Mouse (Mus musculus) heart, postnatal 36 days (tissue): ENCODE measurements around the gene Hbp1. TPM values are rescaled to one million over a fixed set of nuclear protein-coding genes. Genes with fewer than 3 reads are reported as not detected.

Experiments
- DNase-seq, 2 experiments: peaks; one replicate each; pipeline ENCODE4 v3.0.0; 2021 to 2022
- intact Hi-C: fragments of 180-260 bp; cut with DNase I; formaldehyde crosslinking; loops from one replicate; pipeline ENCODE4 v1.15.1; 2025
- total RNA-seq, 2 experiments: library from RNA; stranded (reverse); gene quantifications; 2 replicates each; pipeline ENCODE4 v1.2.3; 2021

Gene Hbp1
- total RNA-seq, 2 experiments from 2014 or later, result 82.7 to 98.0 TPM

- no peak for DNase-seq
- intact Hi-C loops, result no loop called here
Measured at GRCm38 (mm10) chr12:31916691-31917090, 33.6 kb downstream of the Hbp1 start.

- intact Hi-C loops, result loop anchor here (5.0 kb wide), 1 partner anchor 66 kb away; no protein-coding TSS in a partner anchor
- DNase-seq, result peak; percentile 43 to 48
Measured at GRCm38 (mm10) chr12:31913614-31914013, 36.7 kb downstream of the Hbp1 start.

GRCm38 (mm10) chr12:31912966-31913551 is 37.3 kb downstream of the Hbp1 start:
- intact Hi-C loops, result loop anchor here (5.0 kb wide), 1 partner anchor 66 kb away; no protein-coding TSS in a partner anchor
- DNase-seq, result no peak

DNA sequence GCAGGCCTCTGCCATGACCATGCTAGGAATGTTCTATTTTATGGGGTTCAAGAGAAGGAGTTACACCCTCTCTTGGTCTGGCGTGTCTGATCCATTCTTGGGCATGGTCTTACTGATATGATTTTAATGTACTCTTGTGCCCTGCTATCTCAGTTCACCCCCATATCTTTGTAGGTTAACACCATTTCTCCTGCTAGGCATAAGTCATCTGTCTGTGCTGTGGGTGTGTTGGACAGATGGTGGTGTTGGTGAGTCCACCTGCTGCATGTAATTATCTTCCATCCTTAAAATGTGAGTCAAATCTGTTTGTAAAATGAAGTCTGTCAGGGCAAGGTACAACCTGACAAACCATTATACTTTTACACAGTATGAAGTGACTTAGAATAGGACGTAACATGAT is 42.9 kb downstream of the Hbp1 start:
- no peak for DNase-seq
- intact Hi-C loops, result no loop called here

GRCm38 (mm10) chr12:31905696-31906551 is 44.4 kb downstream of the Hbp1 start:
- intact Hi-C loops, result no loop called here
- no peak for DNase-seq

- intact Hi-C loops, result no loop called here
- DNase-seq, result no peak
Measured at GRCm38 (mm10) chr12:31900391-31900914, 49.9 kb downstream of the Hbp1 start.

- intact Hi-C loops, result no loop called here
- DNase-seq, result no peak
Measured at GRCm38 (mm10) chr12:31897456-31897855, 52.9 kb downstream of the Hbp1 start.

DNA sequence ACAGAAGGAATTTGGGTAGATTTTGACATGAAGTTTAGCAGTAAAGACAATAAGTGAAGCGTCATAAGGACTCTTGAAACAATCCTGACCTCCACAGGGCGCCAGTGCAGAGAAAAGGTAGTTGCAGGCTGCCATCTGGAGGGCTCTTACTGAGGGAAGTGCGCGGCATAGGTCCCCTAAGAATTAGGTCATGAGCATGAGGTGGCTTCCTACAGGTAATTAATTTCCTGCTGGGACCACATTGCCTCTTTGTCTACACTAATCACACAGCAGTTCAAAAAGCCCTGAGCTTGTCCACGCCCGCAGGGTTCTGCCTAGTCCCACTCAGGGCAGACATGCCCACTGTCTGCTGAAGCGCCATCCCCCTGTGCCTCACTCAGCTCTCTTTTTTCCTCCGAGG is 53.3 kb downstream of the Hbp1 start:
- intact Hi-C loops, result no loop called here
- DNase-seq, result no peak

- intact Hi-C loops, result no loop called here
- no peak for DNase-seq
Measured at GRCm38 (mm10) chr12:31896295-31896694, 54.0 kb downstream of the Hbp1 start.

DNA sequence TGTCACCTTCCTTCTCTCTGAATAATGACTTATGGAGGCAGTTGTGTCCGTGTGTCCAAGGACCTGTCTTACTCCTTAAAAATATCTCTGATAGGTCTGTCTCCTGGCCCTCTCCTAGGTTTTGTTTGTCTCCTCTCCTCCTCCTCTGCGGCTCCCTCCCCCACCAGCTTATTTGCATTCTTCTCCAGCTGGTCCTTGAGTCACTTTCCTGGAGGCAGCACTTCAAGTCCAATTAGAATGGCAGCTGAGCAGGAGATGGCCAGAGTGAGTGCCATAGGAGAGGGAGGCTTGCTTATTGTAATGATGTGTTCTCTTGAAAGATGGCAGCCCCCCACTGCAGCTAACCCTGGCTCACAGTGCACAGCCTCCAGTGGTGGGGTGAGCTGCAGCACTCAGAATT is 54.4 kb downstream of the Hbp1 start:
- intact Hi-C loops, result no loop called here
- no peak for DNase-seq

DNA sequence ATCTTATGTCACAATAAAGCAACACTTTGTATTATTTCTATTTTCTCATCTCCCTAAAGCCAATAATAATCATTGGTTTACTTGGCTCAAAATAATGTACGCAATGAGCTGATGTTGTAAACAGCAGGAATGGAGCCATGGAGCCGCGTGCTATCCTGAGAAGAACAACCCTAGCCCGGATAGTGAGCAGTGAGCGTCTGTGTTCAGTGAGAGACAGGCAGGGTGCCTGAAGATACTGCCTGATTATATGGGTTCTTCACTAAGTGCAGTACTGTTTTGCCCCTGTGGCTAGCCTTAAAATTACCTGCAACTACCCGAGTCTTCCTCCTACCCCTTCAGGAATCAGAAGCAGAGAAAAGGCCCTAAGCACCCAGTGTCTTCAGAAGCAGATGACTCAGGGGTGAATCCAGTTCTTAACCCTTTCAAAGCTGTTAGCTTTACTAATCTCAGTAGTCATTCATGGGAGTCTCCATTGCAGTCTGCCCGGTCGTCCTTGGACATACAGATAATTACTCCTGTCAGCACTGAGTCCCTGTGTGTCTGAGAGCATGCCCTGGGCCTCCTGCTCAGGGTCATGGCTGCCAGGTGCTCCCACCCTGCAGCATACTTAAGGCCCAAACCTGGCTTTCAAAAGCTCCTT is 55.1 kb downstream of the Hbp1 start:
- intact Hi-C loops, result no loop called here
- DNase-seq, result no peak

DNA sequence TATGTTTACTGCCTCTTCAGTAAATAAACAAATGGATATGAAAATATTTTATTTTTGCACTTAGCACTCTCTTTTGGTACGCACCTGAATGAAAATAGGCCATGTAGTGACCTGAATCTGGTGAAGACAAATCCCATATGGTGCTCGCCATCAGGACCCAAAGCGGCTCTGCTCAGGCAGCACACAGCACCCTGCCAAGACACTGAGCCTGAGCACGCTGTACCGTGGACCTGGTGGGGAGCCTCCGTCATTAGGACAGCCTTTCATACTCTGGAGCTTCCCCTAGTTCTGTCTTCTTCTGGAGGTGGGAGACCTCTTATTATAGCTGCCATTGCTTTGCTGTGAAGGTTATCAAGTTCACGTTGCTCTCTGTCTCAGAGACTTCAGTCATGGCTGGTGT is 57.6 kb downstream of the Hbp1 start:
- DNase-seq, result no peak
- intact Hi-C loops, result no loop called here

- intact Hi-C loops, result no loop called here
Measured at GRCm38 (mm10) chr12:31892079-31892478, 58.3 kb downstream of the Hbp1 start.

DNA sequence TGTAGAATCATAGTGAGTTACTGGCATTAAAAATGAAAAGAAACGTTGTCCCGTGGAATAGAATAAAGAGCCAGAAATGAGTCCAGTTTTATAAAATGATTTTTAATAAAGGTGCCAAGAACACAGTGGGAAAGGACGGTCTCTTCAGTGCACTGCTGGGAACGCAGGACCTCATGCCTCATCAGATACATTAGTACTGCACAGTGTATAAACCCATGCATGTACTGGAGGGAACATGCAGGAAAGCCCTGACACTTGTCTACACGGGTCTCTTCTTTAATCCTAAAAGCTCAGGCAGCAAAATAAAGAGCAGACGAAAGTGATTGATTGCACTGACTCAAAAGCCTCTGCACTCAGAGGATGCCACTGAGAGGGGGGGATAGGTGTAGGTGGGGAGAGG is 59.6 kb downstream of the Hbp1 start:
- intact Hi-C loops, result no loop called here
- DNase-seq, result no peak

More at GRCm38 (mm10) chr12:31892079-31892478, 58.3 kb downstream of the Hbp1 start:
- no peak for DNase-seq

DNA sequence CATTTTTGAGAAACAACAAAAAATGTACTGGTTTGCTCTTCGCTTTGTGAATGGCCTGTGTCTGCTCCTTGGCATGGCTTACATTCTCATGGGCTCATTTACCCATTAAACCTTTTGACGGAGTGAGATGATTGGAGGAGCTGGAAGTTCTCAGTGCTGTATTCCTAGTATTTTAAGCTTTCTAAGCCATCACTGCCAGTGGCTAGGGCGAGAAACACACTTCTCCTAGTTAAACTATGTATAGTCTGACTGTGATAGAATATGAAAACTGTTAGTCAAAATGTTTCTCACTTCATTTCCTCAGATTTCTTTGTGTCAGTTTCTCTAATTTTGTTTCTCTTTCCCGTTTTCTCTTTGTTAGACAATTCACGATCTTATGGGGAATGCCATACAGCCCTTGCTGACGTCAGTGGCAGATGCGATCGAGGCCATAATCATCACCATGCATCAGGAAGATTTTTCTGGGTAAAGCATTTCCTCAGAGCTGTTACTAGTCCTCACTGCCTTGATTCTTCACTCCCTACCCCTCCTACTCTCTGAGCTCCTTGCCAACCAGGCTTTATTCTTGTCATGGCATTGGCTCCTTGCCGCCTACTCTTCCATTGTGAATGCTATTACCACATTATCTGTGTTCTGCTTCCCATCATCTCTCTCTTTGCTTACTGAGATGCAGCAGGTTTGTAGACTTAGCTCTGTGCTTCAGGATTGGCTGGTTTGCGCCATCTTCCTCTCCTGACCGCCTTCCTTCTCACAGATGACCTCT is 64.3 kb downstream of the Hbp1 start:
- intact Hi-C loops, result no loop called here
- DNase-seq, result no peak

DNA sequence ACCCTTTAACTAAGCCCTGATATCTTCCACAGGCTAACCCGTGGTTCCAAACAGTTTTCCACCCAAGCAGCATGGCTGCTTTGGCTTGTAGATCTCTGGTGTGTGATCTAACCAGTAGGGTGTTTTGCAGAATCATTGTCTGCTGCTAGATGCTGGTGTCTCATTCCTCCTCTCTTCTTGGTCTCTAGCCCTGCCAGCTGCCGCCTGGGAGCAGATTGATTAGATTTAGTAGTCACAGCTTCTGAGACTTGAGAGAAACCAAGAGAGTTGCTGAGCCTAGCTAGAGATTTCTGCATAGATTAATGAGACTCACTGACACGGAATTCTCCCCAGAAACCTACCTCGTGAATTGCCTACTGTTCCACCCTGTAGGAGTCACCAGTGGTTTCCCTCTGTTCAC is 65.3 kb downstream of the Hbp1 start:
- intact Hi-C loops, result no loop called here
- DNase-seq, result no peak

DNA sequence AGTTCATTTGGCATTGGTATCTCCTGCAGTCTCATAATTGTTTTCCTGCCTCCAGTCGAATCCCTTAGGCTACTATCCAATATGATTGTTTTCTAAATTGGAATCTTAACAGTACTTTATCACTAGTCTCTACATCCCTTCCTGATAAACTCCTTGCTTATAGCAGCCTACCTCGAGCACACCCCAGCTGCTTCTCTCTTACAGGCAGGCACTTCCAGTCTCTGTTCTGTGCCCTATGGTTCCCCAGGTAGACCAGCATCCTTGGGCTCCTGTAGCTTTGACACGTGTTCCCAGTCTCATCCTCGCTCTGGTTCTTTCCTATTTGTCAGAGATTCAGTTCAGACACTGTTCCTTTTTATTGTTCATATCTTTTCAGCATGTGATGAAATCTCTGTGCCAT is 66.0 kb downstream of the Hbp1 start:
- intact Hi-C loops, result no loop called here
- no peak for DNase-seq

- intact Hi-C loops, result no loop called here
- DNase-seq, result no peak
Measured at GRCm38 (mm10) chr12:31882736-31883135, 67.6 kb downstream of the Hbp1 start.

GRCm38 (mm10) chr12:31876775-31877174 is 73.6 kb downstream of the Hbp1 start:
- intact Hi-C loops, result no loop called here
- DNase-seq, result no peak
